Mouse (Mus musculus) c-Kit-positive CD71-negative TER-119-negative erythroid progenitor cells, embryonic 14.5 days (primary cell): ENCODE results near the gene Fam229a.
"Not testable (repeated sequence)": the region's sequence is repeated elsewhere in the genome, so short reads cannot be mapped to it uniquely, and the experiment has no call there.

Experiments used
- DNase-seq: peaks from one replicate; pipeline ENCODE4 v3.0.0-alpha.2; 2013; ENCODE audit warnings: low read depth

The Fam229a gene

GRCm38 (mm10) chr4:129518519-129518918 is 27.5 kb downstream of the Fam229a start:
- no peak for DNase-seq

GRCm38 (mm10) chr4:129525338-129525737 is 34.3 kb downstream of the Fam229a start:
- no peak for DNase-seq

DNA sequence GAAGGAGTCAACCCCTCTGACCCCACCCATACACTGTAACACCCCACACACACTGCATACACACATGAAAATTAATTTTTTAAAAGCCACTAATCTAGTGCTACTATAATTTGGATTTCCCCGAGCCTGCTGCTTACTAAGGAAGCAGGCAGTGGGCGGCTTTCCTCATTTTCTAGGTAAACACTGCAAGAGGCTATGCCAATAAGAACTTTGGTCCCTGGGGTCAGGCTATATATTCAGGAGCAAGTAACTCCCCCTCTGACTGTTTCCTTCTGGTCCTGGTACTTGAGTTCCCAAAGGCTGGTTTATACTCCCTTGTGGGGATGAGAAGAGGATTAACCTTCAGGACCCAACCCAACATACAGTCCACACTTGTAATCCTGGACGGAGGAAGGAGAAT is 34.9 kb downstream of the Fam229a start:
- no peak for DNase-seq

DNA sequence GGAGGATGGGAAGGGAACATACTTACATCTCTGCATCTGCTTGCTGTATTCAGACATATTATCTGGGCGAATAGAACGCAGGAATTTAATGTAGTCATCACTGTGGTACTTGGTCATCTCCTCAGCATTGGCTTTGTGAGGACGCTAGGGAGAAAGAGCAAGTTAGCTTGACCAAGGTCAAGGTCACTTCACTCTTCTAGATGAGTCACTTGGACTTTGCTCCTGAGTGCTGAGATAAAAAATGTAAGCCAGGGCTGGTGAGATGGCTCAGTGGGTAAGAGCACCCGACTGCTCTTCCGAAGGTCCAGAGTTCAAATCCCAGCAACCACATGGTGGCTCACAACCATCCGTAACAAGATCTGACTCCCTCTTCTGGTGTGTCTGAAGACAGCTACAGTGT is 37.9 kb downstream of the Fam229a start:
- DNase-seq, result not testable (repeated sequence)

- no peak for DNase-seq
Observed at GRCm38 (mm10) chr4:129540012-129540411, 49.0 kb downstream of the Fam229a start.
